Mouse (Mus musculus): Measurements from ENCODE around the gene Gpr156. TPM values are rescaled to one million over a fixed set of nuclear protein-coding genes. Genes with fewer than 3 reads are reported as not detected.

Gpr156 gene
- total RNA-seq, 2 experiments from 2014 or later, result 1.3 to 1.4 TPM

DNA sequence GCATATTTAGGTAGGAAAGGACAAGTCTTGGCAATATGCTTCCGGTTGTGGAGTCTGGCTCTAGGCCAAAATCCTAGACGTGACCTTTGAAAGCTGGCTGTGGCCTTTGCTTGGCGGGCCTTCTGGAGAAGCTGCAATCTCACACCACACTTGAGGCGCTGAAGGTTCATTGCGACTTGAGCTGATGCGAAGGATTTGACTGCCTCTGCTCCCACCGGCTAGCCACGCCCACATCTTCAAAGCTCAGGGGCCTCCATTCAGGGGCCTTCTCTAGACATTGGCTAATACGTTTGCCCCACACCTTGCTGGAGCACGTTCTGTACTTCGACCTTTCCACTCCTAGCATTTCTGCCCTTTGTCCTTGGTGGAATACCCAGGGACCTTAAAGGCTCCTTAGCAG is 15.0 kb upstream of the Gpr156 start:
- intact Hi-C loops (cut with DNase I), result no loop called here
- no peak for DNase-seq (ENCODE audit: extremely low spot score in 1 of 2, low spot score in 2 of 2)

DNA sequence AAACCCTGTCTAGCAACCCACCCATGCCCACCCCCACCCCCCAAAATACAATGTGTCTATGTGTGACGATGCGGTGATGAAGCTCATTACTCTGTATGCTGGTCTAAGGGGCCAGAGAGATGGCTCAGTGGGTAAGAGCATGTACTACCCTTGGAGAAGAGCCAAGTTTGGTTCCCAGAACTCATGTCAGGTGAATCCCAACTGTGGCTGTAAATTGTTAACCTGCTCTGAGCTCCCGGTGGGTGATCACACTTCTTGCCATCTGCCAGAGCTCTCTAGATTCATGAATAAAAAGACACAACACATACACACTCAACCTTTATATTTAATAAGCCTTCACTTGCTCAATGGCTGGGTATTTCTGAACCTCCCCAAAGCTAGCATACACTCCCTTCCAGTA is 9.8 kb upstream of the Gpr156 start:
- intact Hi-C loops (cut with DNase I), result no loop called here
- DNase-seq (ENCODE audit: extremely low spot score in 1 of 2, low spot score in 2 of 2), result no peak

DNA sequence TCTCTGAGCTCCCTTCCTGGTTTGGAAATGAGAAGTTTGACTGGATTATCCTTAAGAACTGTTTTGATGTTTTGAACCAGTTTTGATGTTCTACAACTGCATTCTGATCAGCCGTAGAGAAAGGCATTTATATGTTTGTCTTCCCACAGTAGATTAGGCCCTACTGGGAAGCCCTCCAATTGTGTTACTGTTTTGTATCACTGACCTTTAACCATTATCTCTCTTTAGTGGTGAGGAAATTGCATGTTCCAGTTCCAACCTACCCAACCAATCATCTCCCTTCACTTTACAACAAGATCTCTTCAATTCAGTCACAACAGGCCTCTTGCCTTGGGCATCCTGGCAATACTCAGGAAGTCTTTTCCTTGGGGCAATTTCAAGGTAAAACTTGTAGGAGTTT is 5.2 kb upstream of the Gpr156 start:
- no peak for DNase-seq (ENCODE audit: extremely low spot score in 1 of 2, low spot score in 2 of 2)
- intact Hi-C loops (cut with DNase I), result no loop called here

DNA sequence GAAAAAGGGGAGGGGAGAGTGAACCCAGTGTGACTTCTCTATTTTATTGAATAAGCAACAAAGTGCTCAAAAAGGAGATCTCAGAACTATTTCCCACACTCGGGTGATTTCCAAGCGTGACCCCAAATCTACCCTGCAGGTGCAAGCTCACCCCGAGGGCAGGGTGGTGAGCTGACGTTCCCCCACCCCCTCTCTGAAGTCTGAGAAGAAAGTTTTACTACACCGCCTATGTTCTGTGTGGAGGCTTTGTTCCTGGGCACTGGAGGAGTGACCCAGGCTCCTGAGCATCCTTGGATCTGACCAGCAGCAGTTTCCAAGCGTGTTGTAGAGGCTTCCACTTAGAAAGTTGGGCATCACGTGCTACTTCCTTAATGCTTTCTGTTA is 514 bp downstream of the Gpr156 start:
- no peak for DNase-seq (ENCODE audit: extremely low spot score in 1 of 2, low spot score in 2 of 2)

DNA sequence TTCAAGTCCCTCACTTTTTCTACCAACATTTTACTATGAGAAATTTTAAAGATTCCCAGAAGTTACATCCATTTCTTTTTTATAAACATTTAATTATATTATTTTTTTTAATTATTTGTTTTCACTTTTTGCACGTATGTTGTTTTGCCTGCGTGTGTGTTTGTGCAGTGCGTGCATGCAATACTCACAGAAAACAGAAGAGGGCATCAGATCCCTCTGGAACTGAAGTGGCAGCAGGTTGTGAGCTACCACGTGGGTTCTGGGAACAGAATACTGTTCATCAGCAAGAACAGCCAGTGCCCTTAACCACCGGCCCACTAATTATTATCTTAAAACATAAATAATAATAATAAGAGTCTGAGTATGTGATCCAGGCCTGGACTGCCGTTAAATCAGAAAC is 2.7 kb downstream of the Gpr156 start:
- intact Hi-C loops (cut with DNase I), result no loop called here

More for the DNA sequence above, 514 bp downstream of the Gpr156 start:
- intact Hi-C loops (cut with DNase I), result no loop called here

DNA sequence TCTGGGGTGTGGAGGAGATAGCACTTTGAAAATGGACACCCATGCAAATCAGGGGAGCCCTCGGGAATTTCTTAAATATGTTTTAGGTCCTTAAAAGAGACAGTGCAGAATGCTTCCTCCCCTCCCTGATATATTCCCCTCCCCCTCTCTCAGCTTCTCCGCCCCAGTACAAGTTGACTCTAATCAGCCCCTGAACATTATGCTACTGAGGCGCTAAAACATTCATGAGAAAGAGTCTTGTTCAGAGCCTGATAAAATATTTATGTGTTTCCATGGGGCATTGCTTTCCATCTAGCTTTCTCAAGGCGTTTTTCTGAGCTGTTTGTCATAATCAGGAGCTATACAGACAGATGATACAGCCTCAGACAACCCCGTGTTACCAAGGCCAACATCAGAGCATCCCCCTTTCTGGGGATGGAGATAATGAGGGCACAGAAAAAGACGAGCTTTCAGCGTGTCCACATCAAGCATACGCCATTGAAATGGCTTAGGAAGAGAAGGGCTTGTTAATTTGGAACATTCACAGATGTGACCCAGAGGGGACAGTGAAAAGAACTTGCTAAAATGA is 4.6 kb downstream of the Gpr156 start:
- intact Hi-C loops (cut with DNase I), result no loop called here
- DNase-seq (ENCODE audit: extremely low spot score in 1 of 2, low spot score in 2 of 2), result no peak

More for the DNA sequence above, 2.7 kb downstream of the Gpr156 start:
- DNase-seq (ENCODE audit: extremely low spot score in 1 of 2, low spot score in 2 of 2), result no peak

DNA sequence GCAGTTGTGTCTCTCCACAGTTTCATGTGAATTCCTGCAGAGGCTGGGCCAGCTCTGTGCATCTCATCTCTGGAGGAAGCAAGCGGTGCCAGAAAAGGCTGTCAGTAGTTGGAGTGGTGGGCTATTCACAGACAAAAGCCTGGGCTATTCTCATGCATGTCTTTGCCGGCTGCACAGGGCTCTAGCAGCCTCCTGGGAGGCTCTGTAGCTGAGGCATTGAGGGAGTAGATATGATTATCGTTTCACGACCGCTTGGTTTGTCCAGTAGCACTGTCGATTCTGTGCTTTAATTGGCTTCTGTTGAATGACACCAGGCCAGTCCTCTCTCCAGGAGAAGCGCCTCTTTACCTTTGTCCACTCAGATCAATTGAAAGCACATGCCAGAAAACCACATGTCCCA is 9.8 kb downstream of the Gpr156 start:
- no peak for DNase-seq (ENCODE audit: extremely low spot score in 1 of 2, low spot score in 2 of 2)
- intact Hi-C loops (cut with DNase I), result no loop called here

DNA sequence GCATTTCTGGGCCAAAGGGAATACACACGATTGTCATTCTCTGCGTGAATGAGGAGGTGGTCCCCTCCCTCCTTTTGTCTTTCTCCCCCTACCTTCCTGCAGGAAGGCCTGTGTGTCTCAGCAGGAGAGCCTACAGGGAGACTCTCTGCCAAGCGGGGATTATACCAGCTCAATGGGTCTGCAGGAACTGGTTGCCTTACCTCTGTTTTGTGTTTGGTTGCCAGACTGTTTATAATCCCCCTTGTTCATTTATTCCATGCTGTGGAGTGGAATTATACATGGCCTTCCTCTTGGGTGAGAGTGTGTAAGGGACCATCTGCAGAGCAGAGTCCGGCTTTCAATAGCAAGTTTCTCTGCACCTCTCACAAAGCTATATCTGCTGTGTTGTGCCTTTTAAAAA is 10.8 kb downstream of the Gpr156 start:
- no peak for DNase-seq (ENCODE audit: extremely low spot score in 1 of 2, low spot score in 2 of 2)
- intact Hi-C loops (cut with DNase I), result no loop called here

DNA sequence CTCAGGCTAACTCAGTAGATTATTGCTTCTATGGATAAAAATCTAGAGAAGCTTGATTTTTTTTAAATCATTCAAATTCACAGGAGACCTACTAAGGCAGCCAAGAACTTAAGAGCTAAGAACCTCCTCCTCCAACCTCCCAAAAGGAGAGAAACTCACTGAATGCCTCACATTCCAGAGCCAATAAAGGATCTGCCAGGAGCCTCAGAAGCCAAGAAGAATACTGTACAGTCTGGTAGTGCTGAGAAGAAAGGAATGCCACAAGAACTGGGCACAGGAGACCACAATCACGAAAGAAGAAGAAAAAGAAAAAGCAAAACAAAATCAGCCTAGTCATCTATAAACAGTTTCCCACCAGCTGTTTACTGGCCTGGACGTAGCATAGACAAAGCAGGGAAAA is 12.7 kb downstream of the Gpr156 start:
- no peak for DNase-seq (ENCODE audit: extremely low spot score in 1 of 2, low spot score in 2 of 2)
- intact Hi-C loops (cut with DNase I), result no loop called here

DNA sequence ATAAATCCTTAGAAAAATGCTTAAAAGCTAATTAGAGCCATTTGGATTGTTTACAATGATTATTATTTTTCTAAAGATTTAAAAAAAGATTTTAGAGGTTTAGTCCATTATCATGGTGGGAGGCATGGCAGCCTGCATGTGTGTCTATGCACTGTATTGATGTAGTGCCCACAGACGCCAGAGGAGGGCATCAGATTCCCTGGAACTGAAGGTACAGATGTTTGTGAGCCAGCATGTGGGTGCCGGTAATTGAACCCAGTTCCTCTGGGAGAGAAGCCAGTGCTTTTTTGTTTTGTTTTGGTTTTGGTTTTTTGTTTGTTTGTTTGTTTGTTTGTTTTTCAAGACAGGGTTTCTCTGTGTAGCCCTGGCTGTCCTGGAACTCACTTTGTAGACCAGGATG is 13.3 kb downstream of the Gpr156 start:
- intact Hi-C loops (cut with DNase I), result no loop called here
- DNase-seq (ENCODE audit: extremely low spot score in 1 of 2, low spot score in 2 of 2), result no peak

DNA sequence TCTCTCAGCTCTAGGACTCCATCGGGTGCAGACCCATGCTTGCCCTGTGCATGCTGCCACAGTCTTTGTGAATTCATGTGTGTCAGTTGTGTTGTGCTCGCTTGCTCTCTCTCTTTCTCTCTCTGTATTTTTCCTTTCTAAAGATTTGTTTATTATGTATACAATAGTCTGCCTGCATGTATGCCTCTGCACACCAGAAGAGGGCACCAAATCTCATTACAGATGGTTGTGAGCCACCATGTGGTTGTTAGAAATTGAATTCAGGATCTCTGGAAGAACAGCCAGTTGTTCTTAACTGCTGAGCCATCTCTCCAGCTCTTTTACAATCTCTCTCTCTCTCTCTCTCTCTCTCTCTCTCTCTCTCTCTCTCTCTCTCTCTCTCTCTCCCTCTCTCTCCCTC is 18.6 kb downstream of the Gpr156 start:
- intact Hi-C loops (cut with DNase I), result no loop called here
- DNase-seq (ENCODE audit: extremely low spot score in 1 of 2, low spot score in 2 of 2), result no peak

DNA sequence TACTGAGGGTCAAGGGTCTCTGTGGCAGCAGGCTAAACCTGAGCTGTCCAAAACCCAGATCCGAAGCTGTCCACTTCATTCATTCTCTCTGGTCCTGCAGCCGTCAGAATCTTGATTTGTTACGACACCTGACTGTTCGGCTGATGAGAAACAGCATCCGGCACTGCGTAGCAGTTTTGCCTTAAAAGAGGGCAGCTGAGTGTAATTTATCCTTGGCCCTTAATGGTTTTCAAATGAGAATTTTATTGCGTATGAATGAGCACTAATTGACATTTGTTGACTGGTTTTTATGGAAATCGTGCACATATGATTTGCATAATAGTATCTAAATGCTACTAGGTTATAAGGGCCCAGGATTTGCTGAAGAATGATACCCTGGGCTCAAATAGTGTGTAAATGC is 21.0 kb downstream of the Gpr156 start:
- intact Hi-C loops (cut with DNase I), result no loop called here
- DNase-seq (ENCODE audit: extremely low spot score in 1 of 2, low spot score in 2 of 2), result no peak

DNA sequence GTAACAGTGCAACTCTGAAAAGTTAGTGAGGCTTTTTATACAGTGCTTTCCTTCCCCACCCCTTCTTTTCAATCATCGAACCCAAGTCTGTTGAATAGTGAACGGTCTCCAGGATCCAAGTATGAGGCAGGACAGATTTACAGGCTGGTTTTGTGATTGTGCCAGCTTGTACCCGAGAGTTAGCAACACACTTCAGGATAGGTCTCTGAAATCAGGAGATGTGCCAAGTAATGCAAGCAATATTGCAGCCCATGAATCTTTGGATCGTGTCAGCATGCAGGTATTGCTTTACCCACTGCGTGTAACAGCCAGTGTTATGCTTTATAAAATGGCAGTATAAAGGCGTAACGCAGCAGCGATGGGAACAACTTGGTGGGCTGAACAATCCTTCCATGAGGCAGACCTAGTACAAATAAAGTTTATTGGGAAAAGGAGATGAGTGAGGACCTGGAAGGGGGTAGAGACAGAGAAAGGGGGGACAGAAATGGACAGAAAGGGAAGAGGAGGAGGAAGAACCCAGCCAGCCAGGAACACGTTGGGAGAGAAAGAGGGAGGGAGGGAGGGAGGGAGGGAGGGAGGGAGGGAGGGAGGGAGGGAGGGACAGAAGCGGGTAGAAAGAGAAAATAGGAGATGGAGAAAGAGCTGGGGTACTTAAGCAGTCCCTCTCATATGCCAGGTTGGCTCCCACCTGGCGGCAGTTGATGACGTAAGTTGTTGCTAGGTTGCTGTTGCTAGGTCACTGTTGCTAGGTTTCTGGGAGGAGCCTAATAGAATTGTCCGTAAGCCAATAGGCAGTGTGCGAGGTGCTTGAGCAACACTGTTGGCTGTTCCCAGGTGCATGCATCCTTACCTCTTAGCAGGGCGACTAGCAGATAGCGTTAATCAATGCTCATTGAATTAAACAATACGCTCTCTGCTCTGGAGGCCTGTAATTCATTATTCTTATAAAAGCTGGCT is 22.1 kb downstream of the Gpr156 start:
- intact Hi-C loops (cut with DNase I), result no loop called here
- DNase-seq (ENCODE audit: extremely low spot score in 1 of 2, low spot score in 2 of 2), result peak; percentile 60 to 78

DNA sequence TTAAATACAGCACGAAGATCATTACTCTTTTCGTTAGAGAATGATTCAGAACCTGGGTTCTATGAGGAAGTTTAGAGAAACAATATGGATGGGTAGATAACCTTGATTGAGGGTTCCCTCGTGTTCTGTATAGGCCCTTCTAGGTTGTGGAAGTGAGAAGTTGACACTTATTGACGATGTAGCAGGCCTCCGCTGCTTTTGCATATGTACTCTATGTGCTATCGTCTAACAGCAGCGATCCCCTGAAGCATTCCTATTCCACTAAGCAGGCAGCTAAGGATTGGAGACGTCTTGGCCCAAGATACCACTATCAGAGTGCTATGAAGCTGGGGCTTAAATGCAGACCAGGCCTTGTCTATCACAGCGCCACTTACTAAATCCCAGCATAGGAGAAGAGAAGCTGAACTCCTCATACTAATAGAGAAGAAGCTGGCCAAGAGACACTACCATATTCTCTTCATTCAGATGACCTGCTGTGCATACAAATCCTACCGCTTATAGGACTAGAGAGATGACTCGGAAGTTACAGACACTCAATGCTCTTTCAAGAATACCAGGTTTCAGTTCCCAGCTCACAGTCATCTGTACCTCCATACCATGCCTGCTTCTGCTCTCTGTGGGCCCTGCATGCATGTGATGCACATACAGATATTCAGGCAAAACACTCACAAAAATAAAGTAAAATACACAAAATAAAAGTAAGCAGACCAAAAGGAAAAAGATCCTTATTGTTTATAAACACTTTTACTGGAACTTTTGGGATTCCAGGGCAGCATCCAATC is 23.0 kb downstream of the Gpr156 start:
- DNase-seq (ENCODE audit: extremely low spot score in 1 of 2, low spot score in 2 of 2), result no peak
- intact Hi-C loops (cut with DNase I), result no loop called here

DNA sequence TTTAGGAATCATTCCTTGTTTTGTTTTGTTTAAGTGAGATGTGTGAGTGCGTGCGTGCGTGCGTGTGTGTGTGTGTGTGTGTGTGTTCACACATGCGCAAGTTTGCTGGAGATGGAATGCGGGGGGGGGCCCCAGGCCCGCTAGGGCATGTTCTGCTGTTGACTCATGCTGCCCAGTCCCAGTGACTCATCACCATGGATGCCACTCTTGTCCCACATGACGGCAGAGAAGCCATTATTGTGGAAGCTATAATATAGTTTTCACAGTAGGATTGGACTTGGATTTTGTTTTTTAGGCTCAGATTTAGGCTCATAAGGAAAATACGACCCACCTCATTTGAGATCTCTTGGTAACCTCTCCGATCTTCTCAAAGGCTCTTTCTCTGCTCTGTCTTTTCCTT is 24.0 kb downstream of the Gpr156 start:
- intact Hi-C loops (cut with DNase I), result loop anchor here (10.0 kb wide), 2 partner anchors 125 to 255 kb away; no protein-coding TSS in a partner anchor
- peak in 1 of 2 experiments; percentile 44 for DNase-seq (ENCODE audit: extremely low spot score in 1 of 2, low spot score in 2 of 2)

DNA sequence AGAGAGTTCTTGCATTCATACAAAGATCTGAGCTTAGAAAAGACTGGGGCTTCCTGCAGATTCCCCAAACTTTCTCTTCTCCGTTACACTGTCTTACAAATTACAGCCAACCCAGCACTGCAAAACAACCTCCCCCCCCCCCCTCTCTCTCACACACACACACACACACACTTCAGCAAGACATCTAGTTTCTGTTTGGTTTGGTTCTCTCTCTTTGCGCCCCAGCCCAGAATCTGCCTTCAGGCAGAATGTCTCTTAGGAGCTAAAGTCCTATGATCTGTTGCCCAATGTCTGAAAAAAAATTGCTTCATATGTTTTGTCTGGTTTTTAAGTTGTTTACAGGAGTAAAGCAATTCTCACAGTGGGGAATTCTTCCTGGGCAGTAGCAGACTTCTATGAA is 27.4 kb downstream of the Gpr156 start:
- DNase-seq (ENCODE audit: extremely low spot score in 1 of 2, low spot score in 2 of 2), result no peak
- intact Hi-C loops (cut with DNase I), result loop anchor here (10.0 kb wide), 2 partner anchors 129 to 259 kb away; no protein-coding TSS in a partner anchor

DNA sequence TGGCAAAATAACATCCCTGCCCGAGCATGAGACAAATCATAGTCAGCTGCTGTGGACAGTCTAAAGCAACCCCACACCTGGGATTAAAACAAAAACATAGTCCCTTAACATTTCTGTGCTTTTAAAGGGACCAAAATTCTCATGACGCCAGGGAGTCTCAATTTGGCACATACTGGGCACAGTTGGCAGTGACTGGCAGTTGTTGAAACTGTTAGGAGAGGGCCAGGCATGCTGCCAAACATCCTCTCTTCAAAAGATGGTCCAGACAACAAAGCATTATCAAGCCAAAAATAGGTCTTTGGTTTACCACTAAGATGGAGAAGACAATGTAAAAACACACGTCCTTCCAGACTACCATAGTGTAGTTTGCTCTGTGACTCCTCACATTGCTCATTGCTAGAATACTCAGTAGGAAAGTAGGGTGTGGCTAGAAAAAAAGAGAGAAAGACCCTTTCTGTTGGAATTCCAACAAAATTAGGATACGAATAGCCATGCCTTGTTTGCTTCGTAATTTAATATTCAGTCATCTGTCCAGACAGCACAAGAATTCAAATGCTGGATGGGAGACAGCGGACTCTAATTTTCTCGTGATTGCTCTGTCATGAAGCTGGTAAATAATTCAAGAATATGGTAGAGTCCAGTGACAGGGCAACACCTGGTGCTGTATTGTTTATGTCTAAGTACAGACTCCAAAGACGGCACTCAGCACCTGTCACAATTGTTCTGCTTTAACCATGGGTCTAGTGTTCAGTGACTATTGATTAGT is 28.9 kb downstream of the Gpr156 start:
- intact Hi-C loops (cut with DNase I), result loop anchor here (10.0 kb wide), 2 partner anchors 130 to 260 kb away; no protein-coding TSS in a partner anchor
- peak; percentile 37 to 50 for DNase-seq (ENCODE audit: extremely low spot score in 1 of 2, low spot score in 2 of 2)

DNA sequence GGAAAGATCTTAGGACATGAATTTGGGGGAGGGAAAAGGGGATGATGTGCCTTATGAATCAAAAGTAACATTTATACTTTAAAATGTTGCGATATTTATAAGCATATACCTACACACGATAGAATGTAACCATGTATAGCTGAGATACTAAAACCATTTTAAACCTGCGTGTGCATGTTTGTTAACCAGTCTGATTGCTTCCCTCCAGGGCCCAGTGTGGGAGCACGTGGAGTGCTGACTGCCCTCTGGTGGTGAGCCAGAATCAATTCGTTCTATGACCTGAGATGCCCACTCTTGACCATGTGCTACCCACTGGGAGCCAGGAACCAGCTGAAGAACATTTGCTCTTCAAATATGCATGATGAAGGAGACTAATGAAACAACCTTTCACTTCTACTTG is 30.9 kb downstream of the Gpr156 start:
- intact Hi-C loops (cut with DNase I), result loop anchor here (10.0 kb wide), 2 partner anchors 132 to 262 kb away; no protein-coding TSS in a partner anchor
- DNase-seq (ENCODE audit: extremely low spot score in 1 of 2, low spot score in 2 of 2), result peak in 1 of 2 experiments; percentile 84

DNA sequence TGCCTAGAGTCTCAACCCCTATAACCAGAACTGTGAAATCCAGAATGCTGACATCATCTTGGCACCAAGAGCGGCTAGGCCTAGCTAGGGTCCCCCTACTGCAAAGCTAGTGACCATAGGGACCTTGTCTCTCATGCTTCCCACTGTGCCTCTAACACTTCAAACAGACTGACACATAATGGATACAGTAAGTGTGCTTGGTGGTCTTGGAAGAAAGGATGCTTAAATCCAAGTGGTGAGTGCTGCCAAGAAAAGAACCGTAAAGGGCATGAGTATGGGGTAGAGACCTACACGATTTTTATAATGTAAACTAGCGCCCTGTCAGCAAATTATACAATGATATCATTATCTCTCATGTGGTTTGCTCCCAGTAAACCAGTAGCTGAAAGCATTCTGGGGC is 32.1 kb downstream of the Gpr156 start:
- DNase-seq (ENCODE audit: extremely low spot score in 1 of 2, low spot score in 2 of 2), result no peak
- intact Hi-C loops (cut with DNase I), result loop anchor here (10.0 kb wide), 2 partner anchors 134 to 264 kb away; no protein-coding TSS in a partner anchor
